Mouse (Mus musculus): ENCODE data around the gene Ddx54. TPM values are rescaled to one million over a fixed set of nuclear protein-coding genes. Genes with fewer than 3 reads are reported as not detected.

The Ddx54 gene
- total and polyA plus RNA-seq, 3 experiments, result 63.7 to 91.8 (median 83.6) TPM

- dilution Hi-C loops (cut with MboI; ENCODE audit: extremely low pct_ligation_motif_present, extremely low pct_unique_long_range_greater_than_20kb, low sequenced_read_pairs) (no loop called here), in situ Hi-C loops (cut with MboI; ENCODE audit: low pct_ligation_motif_present, low pct_unique_long_range_greater_than_20kb, low sequenced_read_pairs) (no loop called here)
- Histone ChIP-seq H3K4me3 (replicated peaks in 1 of 3; ENCODE audit: low read depth in 2 of 3, low read length in 2 of 3, poor library complexity in 1 of 3) (no peak overlapping the region), H3K79me2 (replicated peaks; ENCODE audit: control insufficient read depth, extremely low read depth, insufficient read depth, poor library complexity, severe bottlenecking) (no peaks in the 10 kb centered on the region), H3K27me3 (replicated peaks) (no peaks in the 10 kb centered on the region), H3K36me3 (replicated peaks in 1 of 2; ENCODE audit: control insufficient read depth in 1 of 2, insufficient read depth in 1 of 2, low read length in 1 of 2) (no peaks in the 10 kb centered on the region), H3K27ac (ENCODE audit: insufficient read depth, low read depth) (no peak overlapping the region), H3K4me1 (ENCODE audit: control insufficient read depth in 1 of 2, insufficient read depth in 2 of 2) (peaks cover 4 to 33% of the 10 kb centered on the region in 2 experiments; a peak in 3 of 4 replicates), H3K9ac (ENCODE audit: insufficient read depth, low read depth) (no peak overlapping the region), H3K9me3 (replicated peaks; ENCODE audit: low read length) (no peaks in the 10 kb centered on the region), H3K4me2 (ENCODE audit: insufficient read depth, low read depth, poor library complexity, severe bottlenecking) (no peak overlapping the region)
- TF ChIP-seq IRF4 (IDR thresholded peaks at IDR 0.05; ENCODE audit: low read depth, low read length), result no peak
- no peak for TF ChIP-seq ETS1 (conservative IDR thresholded peaks at IDR 0.05; ENCODE audit: low read depth, low read length)
- no peak for TF ChIP-seq MAFK (IDR thresholded peaks at IDR 0.05; ENCODE audit: insufficient replicate concordance, low read length)
- TF ChIP-seq POLR2A (IDR thresholded peaks at IDR 0.05; ENCODE audit: low read depth, low read length), result no peak
- TF ChIP-seq CTCF (conservative IDR thresholded peaks at IDR 0.05 in 1 of 2, IDR thresholded peaks at IDR 0.05 in 1 of 2; ENCODE audit: low read depth in 2 of 2, low read length in 2 of 2), result no peak
- no peak for TF ChIP-seq MXI1 (IDR thresholded peaks at IDR 0.05; ENCODE audit: low read depth, low read length)
- TF ChIP-seq POLR2AphosphoS2 (IDR thresholded peaks at IDR 0.05; ENCODE audit: low read depth, low read length), result no peak
- no peak for TF ChIP-seq MAZ (IDR thresholded peaks at IDR 0.05; ENCODE audit: low read depth, low read length)
- TF ChIP-seq ELF1 (IDR thresholded peaks at IDR 0.05; ENCODE audit: low read depth, low read length), result no peak
- no peak for TF ChIP-seq CHD1 (IDR thresholded peaks at IDR 0.05; ENCODE audit: low read depth, low read length)
- TF ChIP-seq ZNF384 (IDR thresholded peaks at IDR 0.05; ENCODE audit: low read depth, low read length), result no peak
- no peak for TF ChIP-seq USF2 (conservative IDR thresholded peaks at IDR 0.05; ENCODE audit: low read depth, low read length)
- no peak for TF ChIP-seq MEF2A (IDR thresholded peaks at IDR 0.05; ENCODE audit: borderline replicate concordance, low read depth, low read length)
- TF ChIP-seq EP300 (IDR thresholded peaks at IDR 0.05; ENCODE audit: low read length), result no peak
- TF ChIP-seq PAX5 (IDR thresholded peaks at IDR 0.05; ENCODE audit: low read length), result no peak
- TF ChIP-seq USF1 (IDR thresholded peaks at IDR 0.05; ENCODE audit: low read depth, low read length), result no peak
- TF ChIP-seq CHD2 (IDR thresholded peaks at IDR 0.05; ENCODE audit: low read length), result no peak
- DNase-seq (ENCODE audit: extremely low read depth), result no peak
Measured at GRCm38 (mm10) chr5:120566681-120567252, 45.8 kb upstream of the Ddx54 start.

- H3K79me2 ChIP-seq (replicated peaks; ENCODE audit: control insufficient read depth, extremely low read depth, insufficient read depth, poor library complexity, severe bottlenecking), result no peaks in the 10 kb centered on the region
- no peaks in the 10 kb centered on the region for H3K9me3 ChIP-seq (replicated peaks; ENCODE audit: low read length)
- no peak overlapping the region for H3K9ac ChIP-seq (ENCODE audit: insufficient read depth, low read depth)
- H3K27ac ChIP-seq (ENCODE audit: insufficient read depth, low read depth), result no peak overlapping the region
- dilution Hi-C loops (cut with MboI; ENCODE audit: extremely low pct_ligation_motif_present, extremely low pct_unique_long_range_greater_than_20kb, low sequenced_read_pairs), result no loop called here
- no peaks in the 10 kb centered on the region for H3K36me3 ChIP-seq (replicated peaks in 1 of 2; ENCODE audit: control insufficient read depth in 1 of 2, insufficient read depth in 1 of 2, low read length in 1 of 2)
- no peak for TF ChIP-seq MAZ (IDR thresholded peaks at IDR 0.05; ENCODE audit: low read depth, low read length)
- TF ChIP-seq PAX5 (IDR thresholded peaks at IDR 0.05; ENCODE audit: low read length), result no peak
- TF ChIP-seq RAD21 (IDR thresholded peaks at IDR 0.05; ENCODE audit: low read depth, low read length), result no peak
- no peak for TF ChIP-seq UBTF (IDR thresholded peaks at IDR 0.05; ENCODE audit: low read depth, low read length)
- no peak for TF ChIP-seq NELFE (IDR thresholded peaks at IDR 0.05; ENCODE audit: low read depth, low read length)
- no peak for TF ChIP-seq CHD1 (IDR thresholded peaks at IDR 0.05; ENCODE audit: low read depth, low read length)
- no peak for TF ChIP-seq CHD2 (IDR thresholded peaks at IDR 0.05; ENCODE audit: low read length)
- no peak for TF ChIP-seq POLR2AphosphoS2 (IDR thresholded peaks at IDR 0.05; ENCODE audit: low read depth, low read length)
- TF ChIP-seq MAFK (IDR thresholded peaks at IDR 0.05; ENCODE audit: insufficient replicate concordance, low read length), result no peak
- no peak for TF ChIP-seq ZMIZ1 (IDR thresholded peaks at IDR 0.05; ENCODE audit: low read depth, low read length)
- TF ChIP-seq SMC3 (IDR thresholded peaks at IDR 0.05; ENCODE audit: low read depth, low read length), result no peak
- TF ChIP-seq ETS1 (conservative IDR thresholded peaks at IDR 0.05; ENCODE audit: low read depth, low read length), result no peak
- DNase-seq (ENCODE audit: extremely low read depth), result no peak
- no peak overlapping the region for H3K4me2 ChIP-seq (ENCODE audit: insufficient read depth, low read depth, poor library complexity, severe bottlenecking)
- no peaks in the 10 kb centered on the region for H3K27me3 ChIP-seq (replicated peaks)
- no peak overlapping the region for H3K4me3 ChIP-seq (replicated peaks in 1 of 3; ENCODE audit: low read depth in 2 of 3, low read length in 2 of 3, poor library complexity in 1 of 3)
- peaks cover 4 to 33% of the 10 kb centered on the region in 2 experiments; a peak in 3 of 4 replicates for H3K4me1 ChIP-seq (ENCODE audit: control insufficient read depth in 1 of 2, insufficient read depth in 2 of 2)
- in situ Hi-C loops (cut with MboI; ENCODE audit: low pct_ligation_motif_present, low pct_unique_long_range_greater_than_20kb, low sequenced_read_pairs), result no loop called here
Measured at GRCm38 (mm10) chr5:120567253-120567701, 45.3 kb upstream of the Ddx54 start.

All from CH12.LX (cell line).